Mouse (Mus musculus): Measurements from ENCODE around the gene Serpinb9d. TPM values are rescaled to one million over a fixed set of nuclear protein-coding genes. Genes with fewer than 3 reads are reported as not detected.
"Not testable (repeated sequence)": the region's sequence is repeated elsewhere in the genome, so short reads cannot be mapped to it uniquely, and the experiment has no call there.

Serpinb9d gene
- not detected in 2 replicates for total RNA-seq (2015)
- not detected in 2 replicates for total RNA-seq (2017)

DNA sequence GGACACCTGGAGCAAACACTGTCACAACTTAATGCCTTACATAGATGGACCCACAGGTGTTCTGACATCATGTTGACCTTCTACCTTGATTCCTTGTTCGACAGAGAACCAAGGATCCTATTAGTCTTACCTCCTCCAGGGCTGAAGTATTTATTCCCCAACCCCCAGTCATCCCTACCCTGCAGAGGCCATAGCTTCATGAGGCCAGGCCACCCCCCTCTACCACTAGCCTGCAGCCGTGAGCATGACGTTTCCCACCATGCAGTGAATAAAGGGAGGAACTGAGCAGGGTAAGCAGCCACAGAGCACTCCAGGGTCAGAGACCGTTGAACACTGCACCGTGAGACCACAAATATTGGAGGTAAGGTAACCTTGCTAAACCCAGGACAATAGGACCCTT, at the start of gene Serpinb9d:
Gene Serpinb9d, plus strand, starts transcription at position 301 of the 400 bp plus-strand sequence.
- ATAC-seq (replicated peaks; ENCODE audit: poor library complexity) = no peak

DNA sequence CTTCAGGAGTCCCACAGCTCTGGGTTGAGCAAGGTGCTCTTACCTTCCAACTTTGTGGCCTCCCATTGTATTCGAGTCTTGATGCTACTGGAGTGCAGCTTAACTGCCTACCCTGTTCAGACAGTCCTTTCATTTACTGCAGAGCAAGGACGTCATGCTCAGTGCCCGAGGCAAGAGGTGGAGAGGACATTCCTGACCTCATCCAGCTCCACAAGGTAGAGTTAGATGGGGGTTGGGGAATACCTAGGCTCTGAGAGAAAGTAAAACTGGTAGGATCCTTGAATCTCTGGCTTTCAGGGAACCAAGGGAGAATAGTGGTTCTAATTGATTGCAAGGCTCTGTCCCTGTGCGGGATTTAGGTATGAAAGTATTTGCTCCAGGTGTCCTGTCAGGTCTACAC, 33.1 kb upstream of the Serpinb9d start, which contains the start of gene Serpinb9c:
Gene Serpinb9c, minus strand, starts transcription at position 101 of the 400 bp plus-strand sequence.
- no peak for ATAC-seq (replicated peaks; ENCODE audit: poor library complexity)

DNA sequence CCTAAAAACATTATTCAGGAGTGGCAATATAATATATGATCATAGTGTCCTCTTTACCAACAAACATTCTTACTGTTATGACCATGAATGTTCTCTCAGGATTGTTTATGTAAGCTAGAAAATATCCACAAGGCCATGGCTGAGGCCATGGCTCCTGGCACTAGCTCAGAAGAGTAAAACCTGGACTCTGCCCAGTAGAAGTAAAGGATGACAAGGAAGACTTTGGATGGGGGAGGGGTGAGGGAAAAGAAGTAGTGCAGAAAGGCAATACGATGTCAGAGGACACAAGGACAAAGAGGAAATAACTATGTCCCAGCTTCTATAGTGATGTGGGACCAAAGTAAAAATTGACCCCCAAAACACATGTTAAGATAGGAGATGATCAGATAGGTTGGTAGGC, 2.3 kb upstream of the Serpinb9d start:
- not testable (repeated sequence) for ATAC-seq (replicated peaks; ENCODE audit: poor library complexity)

DNA sequence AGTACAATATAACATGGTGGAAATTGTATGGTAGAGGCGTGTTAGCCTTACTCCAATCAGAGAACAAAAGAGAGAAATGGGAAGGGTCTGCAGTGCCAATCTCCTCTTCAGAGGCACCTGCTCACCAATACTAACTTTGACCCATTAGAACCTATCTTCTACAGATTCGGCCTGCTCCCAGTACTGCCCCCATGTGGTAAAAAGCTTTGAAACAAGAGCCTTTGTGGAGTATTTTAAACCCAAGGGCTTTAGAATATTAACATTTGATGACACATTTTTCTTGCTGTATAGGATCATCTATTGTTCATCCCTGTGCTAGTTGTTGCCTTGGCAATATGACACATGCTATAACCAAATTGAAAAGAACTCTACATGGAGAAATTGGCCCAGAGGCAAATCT, 7.0 kb downstream of the Serpinb9d start:
- ATAC-seq (replicated peaks; ENCODE audit: poor library complexity) = no peak

DNA sequence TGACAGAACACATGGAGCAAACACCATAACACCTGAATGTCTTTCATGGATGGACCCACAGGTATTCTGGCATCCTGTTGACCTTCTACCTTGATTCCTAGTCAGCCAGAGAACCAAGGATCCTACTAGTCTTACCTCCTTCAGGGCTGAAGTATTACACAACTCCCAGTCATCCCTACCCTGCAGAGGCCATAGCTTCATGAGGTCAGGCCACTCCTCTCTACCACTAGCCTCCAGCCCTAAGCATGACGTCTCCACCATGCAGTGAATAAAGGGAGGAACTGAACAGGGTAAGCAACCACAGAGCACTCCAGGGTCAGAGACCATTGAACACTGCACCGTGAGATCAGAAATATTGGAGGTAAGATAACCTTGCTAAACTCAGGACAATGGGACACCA, 56.6 kb downstream of the Serpinb9d start, which contains the start of gene Serpinb9e:
Gene Serpinb9e, plus strand, starts transcription at position 301 of the 400 bp plus-strand sequence.
- ATAC-seq (replicated peaks; ENCODE audit: poor library complexity) = not testable (repeated sequence)

Other genes with a start within 250 kb of the Serpinb9d start
- gene Serpinb6b, start 227.8 kb upstream of the Serpinb9d start, total RNA-seq (2015) = 2.7 and 5.7 TPM in 2 replicates
- 2.2 and 8.1 TPM in 2 replicates for gene Serpinb6b, start 227.8 kb upstream of the Serpinb9d start, total RNA-seq (2017)
- gene Serpinb9, start 189.7 kb upstream of the Serpinb9d start, total RNA-seq (2015) = 3.9 and 4.0 TPM in 2 replicates
- 2.0 and 3.0 TPM in 2 replicates for gene Serpinb9, start 189.7 kb upstream of the Serpinb9d start, total RNA-seq (2017)
- gene Serpinb9b, start 165.5 kb upstream of the Serpinb9d start, total RNA-seq (2015) = not detected in 2 replicates
- gene Serpinb9b, start 165.5 kb upstream of the Serpinb9d start, total RNA-seq (2017) = not detected in 2 replicates
- 0.37 TPM in 1 of 2 replicates, not detected in the other for gene Serpinb1b, start 114.4 kb upstream of the Serpinb9d start, total RNA-seq (2015)
- not detected in 2 replicates for gene Serpinb1b, start 114.4 kb upstream of the Serpinb9d start, total RNA-seq (2017)
- gene Serpinb9c, start 33.2 kb upstream of the Serpinb9d start, total RNA-seq (2015) = not detected in 2 replicates
- gene Serpinb9c, start 33.2 kb upstream of the Serpinb9d start, total RNA-seq (2017) = not detected in 2 replicates
- gene Serpinb9e, start 56.7 kb downstream of the Serpinb9d start, total RNA-seq (2015) = not detected in 2 replicates
- not detected in 2 replicates for gene Serpinb9e, start 56.7 kb downstream of the Serpinb9d start, total RNA-seq (2017)
- gene Serpinb9f, start 131.1 kb downstream of the Serpinb9d start, total RNA-seq (2015) = not detected in 2 replicates
- not detected in 2 replicates for gene Serpinb9f, start 131.1 kb downstream of the Serpinb9d start, total RNA-seq (2017)
- not detected in 2 replicates for gene Gm11397, start 202.8 kb downstream of the Serpinb9d start, total RNA-seq (2015)
- not detected in 2 replicates for gene Gm11397, start 202.8 kb downstream of the Serpinb9d start, total RNA-seq (2017)

Measured in megakaryocyte progenitor cell, adult 5-6 weeks (primary cell).